Mouse (Mus musculus) layer of hippocampus, adult 18-20 months (tissue): Measurements from ENCODE around the gene Nfkbid. TPM values are rescaled to one million over a fixed set of nuclear protein-coding genes. Genes with fewer than 3 reads are reported as not detected.
"Not testable (repeated sequence)": the region's sequence is repeated elsewhere in the genome, so short reads cannot be mapped to it uniquely, and the experiment has no call there.

Experiments
- DNase-seq, 2 experiments: peaks; one replicate each; pipeline ENCODE4 v3.0.0; 2022; ENCODE audit warnings: low spot score in 2 of 2
- total RNA-seq, 2 experiments: library from RNA; stranded (reverse); gene quantifications; 2 replicates each; pipeline ENCODE4 v1.2.3; 2021

Nfkbid gene
- total RNA-seq, 2 experiments from 2014 or later = 3.0 to 4.2 TPM

DNA sequence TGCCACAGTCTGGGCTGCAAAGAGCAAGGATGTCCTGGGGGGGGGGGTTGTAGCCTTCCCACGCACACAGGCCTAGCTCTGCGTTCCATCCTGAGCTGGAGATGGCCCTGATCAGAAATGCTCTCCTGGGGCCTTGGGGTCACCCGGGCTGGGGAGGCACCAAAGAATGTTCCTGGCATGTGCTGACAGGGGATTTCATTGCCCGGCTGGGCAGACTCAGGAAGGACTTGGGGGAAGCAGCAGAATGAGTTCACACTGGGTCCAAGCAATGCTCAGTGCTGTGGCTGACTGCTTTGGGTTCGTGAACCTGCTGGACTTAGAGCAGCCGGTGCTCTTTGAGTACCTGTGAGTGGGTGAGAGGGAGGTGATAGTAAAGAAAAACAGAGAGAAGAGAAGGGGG, 38.0 kb downstream of the Nfkbid start:
- DNase-seq = no peak

DNA sequence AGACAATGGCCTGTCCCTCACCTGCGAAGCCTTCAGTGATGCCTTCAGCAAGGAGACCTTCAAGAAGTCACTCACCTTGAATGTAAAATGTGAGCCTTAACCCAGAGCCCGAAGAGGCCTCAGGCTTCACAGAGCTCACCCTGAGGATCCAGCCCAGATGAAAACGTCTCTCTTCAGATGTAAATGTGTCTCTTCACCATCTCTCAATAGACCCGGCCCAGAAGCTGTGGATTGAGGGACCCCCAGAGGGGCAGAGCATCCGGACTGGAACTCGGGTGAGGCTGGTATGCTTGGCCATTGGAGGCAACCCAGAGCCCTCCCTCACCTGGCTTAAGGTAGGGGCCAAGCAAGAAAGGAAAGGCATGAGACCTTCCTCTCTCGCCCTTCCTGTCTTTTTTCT, 42.0 kb downstream of the Nfkbid start:
- DNase-seq = no peak

GRCm38 (mm10) chr7:30463996-30464395, 42.5 kb downstream of the Nfkbid start:
- no peak for DNase-seq

- DNase-seq = no peak
Observed at GRCm38 (mm10) chr7:30464816-30465300, 43.3 kb downstream of the Nfkbid start.

GRCm38 (mm10) chr7:30472411-30472810, 50.9 kb downstream of the Nfkbid start:
- DNase-seq = peak in 1 of 2 experiments; percentile 51

- DNase-seq = no peak
Observed at GRCm38 (mm10) chr7:30474999-30475398, 53.5 kb downstream of the Nfkbid start.

DNA sequence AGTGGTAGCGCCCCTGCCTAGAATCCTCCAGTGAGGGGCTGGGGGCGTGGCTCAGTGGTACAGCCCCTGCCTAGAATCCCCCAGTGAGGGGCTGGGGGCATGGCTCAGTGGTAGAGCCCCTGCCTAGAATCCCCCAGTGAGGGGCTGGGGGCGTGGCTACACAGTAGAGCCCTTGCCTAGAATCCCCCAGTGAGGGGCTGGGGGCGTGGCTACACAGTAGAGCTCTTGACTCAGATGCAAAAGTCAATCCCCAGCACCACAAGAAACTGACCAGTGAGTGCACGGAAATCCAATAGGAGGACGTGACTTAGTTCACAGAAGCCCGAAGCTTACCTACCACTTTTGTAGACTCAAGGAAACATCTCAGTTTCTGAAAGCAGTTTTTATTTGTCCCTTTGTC, 54.6 kb downstream of the Nfkbid start:
- not testable (repeated sequence) for DNase-seq

- DNase-seq = peak; percentile 36 to 50
Observed at GRCm38 (mm10) chr7:30477415-30478381, 56.2 kb downstream of the Nfkbid start.

Other genes with a start within 250 kb of the Nfkbid start
- gene Cox7a1, start 237.6 kb upstream of the Nfkbid start, total RNA-seq = 1 to 10 TPM; 3.1 to 4.6 TPM
- 100 to 1,000 TPM; 205 to 227 TPM for gene Capns1, start 222.9 kb upstream of the Nfkbid start, total RNA-seq
- gene Polr2i, start 189.8 kb upstream of the Nfkbid start, total RNA-seq = 10 to 100 TPM; 55.1 to 59.8 TPM
- gene Tbcb, start 189.5 kb upstream of the Nfkbid start, total RNA-seq = 100 to 1,000 TPM; 128 to 131 TPM
- not detected for gene Ovol3, start 186.0 kb upstream of the Nfkbid start, total RNA-seq
- under 1 TPM in 1 of 2 experiments, not detected in 1; 0.33 TPM for gene Thap8, start 141.6 kb upstream of the Nfkbid start, total RNA-seq
- gene Wdr62, start 141.3 kb upstream of the Nfkbid start, total RNA-seq = 1 to 10 TPM in 1 of 2 experiments, under 1 TPM in 1; 0.77 to 1.6 TPM
- 100 to 1,000 TPM; 461 to 466 TPM for gene Clip3, start 130.0 kb upstream of the Nfkbid start, total RNA-seq
- 10 to 100 TPM; 55.2 to 63.0 TPM for gene Alkbh6, start 113.0 kb upstream of the Nfkbid start, total RNA-seq
- gene Syne4, start 106.9 kb upstream of the Nfkbid start, total RNA-seq = 10 to 100 TPM; 10.5 to 10.9 TPM
- under 1 TPM; 0.30 to 0.43 TPM for gene E130208F15Rik, start 100.0 kb upstream of the Nfkbid start, total RNA-seq
- gene Sdhaf1, start 97.8 kb upstream of the Nfkbid start, total RNA-seq = 1 to 10 TPM; 6.3 to 6.6 TPM
- gene Lrfn3, start 59.0 kb upstream of the Nfkbid start, total RNA-seq = 10 to 100 TPM; 29.9 to 32.6 TPM
- 10 to 100 TPM; 29.7 to 34.3 TPM for gene Tyrobp, start 8.0 kb upstream of the Nfkbid start, total RNA-seq
- gene Hcst, start 1.9 kb upstream of the Nfkbid start, total RNA-seq = under 1 TPM in 1 of 2 experiments, not detected in 1; 0.99 TPM
- gene Aplp1, start 23.8 kb downstream of the Nfkbid start, total RNA-seq = 1,000 to 10,000 TPM; 1,425 to 1,440 TPM
- 10 to 100 TPM; 11.9 to 17.4 TPM for gene Kirrel2, start 36.0 kb downstream of the Nfkbid start, total RNA-seq
- 1 to 10 TPM in 1 of 2 experiments, under 1 TPM in 1; 0.96 to 1.8 TPM for gene Nphs1, start 36.6 kb downstream of the Nfkbid start, total RNA-seq
- not detected for gene Prodh2, start 71.9 kb downstream of the Nfkbid start, total RNA-seq
- gene Arhgap33, start 113.3 kb downstream of the Nfkbid start, total RNA-seq = 100 to 1,000 TPM in 1 of 2 experiments, 10 to 100 TPM in 1; 97.4 to 108 TPM
- gene Hspb6, start 130.4 kb downstream of the Nfkbid start, total RNA-seq = 1 to 10 TPM; 2.6 to 2.9 TPM
- 1 to 10 TPM; 4.4 to 5.2 TPM for gene Proser3, start 130.6 kb downstream of the Nfkbid start, total RNA-seq
- 10 to 100 TPM; 40.8 to 43.2 TPM for gene Lin37, start 138.1 kb downstream of the Nfkbid start, total RNA-seq
- gene U2af1l4, start 141.6 kb downstream of the Nfkbid start, total RNA-seq = 10 to 100 TPM; 74.6 to 75.2 TPM
- 1 to 10 TPM; 9.1 to 9.2 TPM for gene Gm49396, start 141.6 kb downstream of the Nfkbid start, total RNA-seq
- 10 to 100 TPM; 89.3 to 91.7 TPM for gene Psenen, start 141.9 kb downstream of the Nfkbid start, total RNA-seq
- gene Igflr1, start 143.7 kb downstream of the Nfkbid start, total RNA-seq = 1 to 10 TPM; 4.9 to 6.4 TPM
- gene Kmt2b, start 167.0 kb downstream of the Nfkbid start, total RNA-seq = 10 to 100 TPM; 45.3 to 47.8 TPM
- gene Zbtb32, start 177.2 kb downstream of the Nfkbid start, total RNA-seq = not detected
- under 1 TPM; 0.38 to 0.45 TPM for gene Upk1a, start 191.1 kb downstream of the Nfkbid start, total RNA-seq
- gene Cox6b1, start 204.4 kb downstream of the Nfkbid start, total RNA-seq = 100 to 1,000 TPM; 599 to 606 TPM
- gene Etv2, start 214.1 kb downstream of the Nfkbid start, total RNA-seq = not detected
- 10 to 100 TPM; 79.0 to 82.6 TPM for gene Rbm42, start 228.6 kb downstream of the Nfkbid start, total RNA-seq
- gene Haus5, start 243.3 kb downstream of the Nfkbid start, total RNA-seq = 1 to 10 TPM; 4.6 to 5.4 TPM
- gene Pmis2, start 249.9 kb downstream of the Nfkbid start, total RNA-seq = not detected